In the genomic region with DNA sequence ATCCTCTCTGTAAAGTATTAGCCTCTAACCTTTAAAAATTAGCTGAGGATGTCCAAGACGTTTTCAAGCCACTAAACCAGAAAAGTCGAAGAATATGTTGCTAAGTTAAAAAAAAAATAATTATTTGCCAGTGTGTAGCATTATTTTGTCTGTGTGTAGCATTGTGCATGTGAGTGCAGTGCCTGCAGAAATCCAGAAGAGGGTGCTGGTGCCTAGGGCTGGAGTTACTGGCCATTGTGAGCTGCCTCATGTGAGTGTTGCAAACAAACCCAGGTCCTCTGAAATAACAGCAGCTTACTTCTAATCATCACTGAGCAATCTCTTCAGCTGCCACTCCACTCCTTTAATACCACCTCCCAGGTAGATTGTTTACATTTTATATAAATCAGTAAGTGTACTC, we compare ENCODE assay signal across 12 mouse cellular contexts.
DNase-seq lines count a peak whose midpoint lies in the region; ATAC-seq and TF ChIP-seq lines count a peak whose summit lies in the region.
"Had no signal": no experiment of that assay in that cellular context is flagged by ENCODE, and none has a peak within 500 bp of the region (broad histone marks: within the 10 kb centered on the region; RNA-seq: fewer than 3 reads in every experiment).

No protein-coding gene starts in this region.

- H3K27ac ChIP-seq in gastrocnemius, adult 2 months, result no peak overlapping the region
- H3K27ac ChIP-seq in lung, postnatal 0 days (ENCODE audit: low read length), result no peak overlapping the region
- H3K27ac ChIP-seq: heart, embryonic 10.5 days had no signal

- WGBS in lung, postnatal 0 days, result 48% methylated on average over 2 of the region's 2 CpGs

- H3K4me3 ChIP-seq in gastrocnemius, adult 2 months, result no peak overlapping the region
- H3K4me3 ChIP-seq in lung, postnatal 0 days (ENCODE audit: low read depth, low read length), result no peak overlapping the region
- H3K4me3 ChIP-seq: erythroblast, embryonic 14.5 days; heart, embryonic 10.5 days had no signal

- no peak overlapping the region for H3K9ac ChIP-seq in lung, postnatal 0 days (replicated peaks; ENCODE audit: low read depth)

- no peaks in the 10 kb centered on the region for H3K27me3 ChIP-seq in lung, postnatal 0 days (replicated peaks; ENCODE audit: insufficient read depth, low read length)

- no peak overlapping the region for H3K4me2 ChIP-seq in lung, postnatal 0 days (replicated peaks; ENCODE audit: low read depth, low read length)

- H3K9me3 ChIP-seq in lung, postnatal 0 days (ENCODE audit: low read length), result no peaks in the 10 kb centered on the region
- H3K9me3 ChIP-seq: heart, embryonic 10.5 days had no signal

- DNase-seq in gastrocnemius, adult 2 months, result no peak
- no peak for DNase-seq in gastrocnemius, postnatal 25 days
- DNase-seq in lung, postnatal 0 days (ENCODE audit: low spot score), result no peak
- no peak for DNase-seq in lung, postnatal 4 days
- peak; percentile 61 for DNase-seq in adrenal gland, postnatal 14 days
- DNase-seq in retina, embryonic 14.5 days (ENCODE audit: low spot score), result peak; percentile 46
- DNase-seq in spleen, postnatal 14 days (ENCODE audit: low spot score in 2 of 2), result no peak
- DNase-seq in kidney, adult 9 months, result no peak
- DNase-seq: kidney, adult 11 months had no signal

- no peak for TF ChIP-seq EP300 in lung, postnatal 0 days (IDR thresholded peaks at IDR 0.05)

- peak; percentile 68 for TF ChIP-seq CTCF in gastrocnemius, adult 2 months (IDR thresholded peaks at IDR 0.05)
- peak; percentile 71 for TF ChIP-seq CTCF in lung, postnatal 0 days (IDR thresholded peaks at IDR 0.05)

- ATAC-seq in lung, postnatal 0 days, result no peak
- ATAC-seq: CD4-positive, CD25-positive, alpha-beta regulatory T cell, adult 4 months had no signal

- H3K4me1 ChIP-seq in lung, postnatal 0 days (ENCODE audit: insufficient read depth, low read depth, low read length), result no peaks in the 10 kb centered on the region
- H3K4me1 ChIP-seq: heart, embryonic 10.5 days had no signal

- intact Hi-C loops in gastrocnemius, adult 2 months (cut with DNase I), result no loop called here

- no peaks in the 10 kb centered on the region for H3K36me3 ChIP-seq in lung, postnatal 0 days (ENCODE audit: insufficient read depth, low read length)
- H3K36me3 ChIP-seq: heart, embryonic 10.5 days had no signal

Comparison
In these comparisons a context has a peak if more than half of its experiments do, and no peak if none do; other contexts are left out.
1. DNase-seq: peak in adrenal gland, postnatal 14 days (single experiment) and retina, embryonic 14.5 days (single experiment); none in gastrocnemius, adult 2 months (single experiment), gastrocnemius, postnatal 25 days (single experiment), lung, postnatal 0 days (single experiment), lung, postnatal 4 days (0 of 2), spleen, postnatal 14 days (0 of 2) and kidney, adult 9 months (single experiment).